Mouse (Mus musculus): ENCODE results near the gene Lca5. TPM values are rescaled to one million over a fixed set of nuclear protein-coding genes. Genes with fewer than 3 reads are reported as not detected.

The Lca5 gene
- polyA plus RNA-seq (2015; fragmentation: Nextera tagmentation; extraction: Ambion mirVana), result 9.0 and 10.9 TPM in 2 replicates

- H3K36me3 ChIP-seq (ENCODE audit: control insufficient read depth, insufficient read depth, low read length), result no peaks in the 10 kb centered on the region
- no peaks in the 10 kb centered on the region for H3K9me3 ChIP-seq (replicated peaks; ENCODE audit: control insufficient read depth, low read length)
- ATAC-seq (ENCODE audit: insufficient read depth, low FRiP score), result peak; percentile 99
- H3K9ac ChIP-seq (ENCODE audit: low read length), result peak within 1 kb of the TSS; percentile 74
- 1% methylated on average over 51 of the region's 57 CpGs for WGBS
- H3K27me3 ChIP-seq (ENCODE audit: control insufficient read depth, insufficient read depth, low read length), result no peaks in the 10 kb centered on the region
- H3K4me3 ChIP-seq (replicated peaks; ENCODE audit: low read length), result peak within 1 kb of the TSS; percentile 68
- H3K27ac ChIP-seq (ENCODE audit: low read length), result peak within 1 kb of the TSS; percentile 95
- H3K4me1 ChIP-seq (ENCODE audit: control insufficient read depth, insufficient read depth, low read length), result peaks cover 14% of the 10 kb centered on the region; the same call in 1 of the 2 replicates
- H3K4me2 ChIP-seq (ENCODE audit: low read depth, low read length), result peak within 1 kb of the TSS; percentile 66
Observed at GRCm38 (mm10) chr9:83440392-83441357, at the start of gene Lca5. TSS of gene Lca5 (minus strand) at chr9:83441127.

DNA sequence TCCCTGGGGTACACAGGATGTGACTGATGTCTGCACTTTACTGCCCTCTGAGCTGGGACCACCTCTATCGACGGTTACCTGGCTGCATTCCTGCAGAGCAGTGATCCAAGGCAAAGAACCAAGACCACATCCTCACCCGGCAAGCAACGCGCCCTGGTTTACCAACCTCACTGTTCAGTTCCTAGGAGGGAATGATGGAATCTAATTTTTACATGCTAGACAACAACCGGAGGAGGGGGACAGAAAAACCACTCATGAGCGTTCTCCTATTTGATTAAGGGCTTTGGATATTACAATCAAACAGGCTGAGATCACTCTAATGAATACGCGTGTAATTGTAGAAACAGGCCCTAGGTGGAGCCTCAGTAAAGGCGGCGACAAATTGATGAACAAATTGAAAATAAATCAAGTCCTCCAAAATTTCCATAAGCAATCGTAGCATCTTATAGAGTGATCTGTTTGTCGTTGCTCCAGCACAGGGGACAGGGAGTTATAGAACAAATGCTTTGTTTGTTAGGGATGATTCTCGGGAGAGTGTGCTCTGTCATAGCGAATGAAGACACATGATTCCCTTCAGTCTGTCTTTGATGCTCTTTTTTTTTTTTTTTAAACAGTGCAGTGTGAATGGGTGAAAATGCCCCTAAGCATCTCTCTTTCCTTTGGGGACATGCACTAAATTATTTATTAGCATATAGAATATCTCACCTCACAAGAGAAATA is 47.7 kb upstream of the Lca5 start:
- no peak for ATAC-seq (ENCODE audit: insufficient read depth, low FRiP score)
- Histone ChIP-seq H3K27me3 (ENCODE audit: control insufficient read depth, insufficient read depth, low read length) (no peaks in the 10 kb centered on the region), H3K4me3 (replicated peaks; ENCODE audit: low read length) (no peak overlapping the region), H3K9me3 (replicated peaks; ENCODE audit: control insufficient read depth, low read length) (no peaks in the 10 kb centered on the region), H3K27ac (ENCODE audit: low read length) (no peak overlapping the region), H3K9ac (ENCODE audit: low read length) (no peak overlapping the region), H3K36me3 (ENCODE audit: control insufficient read depth, insufficient read depth, low read length) (no peaks in the 10 kb centered on the region), H3K4me2 (ENCODE audit: low read depth, low read length) (peak overlapping the region; percentile 24; the same call in 1 of the 2 replicates), H3K4me1 (ENCODE audit: control insufficient read depth, insufficient read depth, low read length) (0 out of 2 replicates have a peak, but pooled peaks cover 2% of the 10 kb centered on the region)
- 40% methylated on average over 15 of the region's 15 CpGs for WGBS

DNA sequence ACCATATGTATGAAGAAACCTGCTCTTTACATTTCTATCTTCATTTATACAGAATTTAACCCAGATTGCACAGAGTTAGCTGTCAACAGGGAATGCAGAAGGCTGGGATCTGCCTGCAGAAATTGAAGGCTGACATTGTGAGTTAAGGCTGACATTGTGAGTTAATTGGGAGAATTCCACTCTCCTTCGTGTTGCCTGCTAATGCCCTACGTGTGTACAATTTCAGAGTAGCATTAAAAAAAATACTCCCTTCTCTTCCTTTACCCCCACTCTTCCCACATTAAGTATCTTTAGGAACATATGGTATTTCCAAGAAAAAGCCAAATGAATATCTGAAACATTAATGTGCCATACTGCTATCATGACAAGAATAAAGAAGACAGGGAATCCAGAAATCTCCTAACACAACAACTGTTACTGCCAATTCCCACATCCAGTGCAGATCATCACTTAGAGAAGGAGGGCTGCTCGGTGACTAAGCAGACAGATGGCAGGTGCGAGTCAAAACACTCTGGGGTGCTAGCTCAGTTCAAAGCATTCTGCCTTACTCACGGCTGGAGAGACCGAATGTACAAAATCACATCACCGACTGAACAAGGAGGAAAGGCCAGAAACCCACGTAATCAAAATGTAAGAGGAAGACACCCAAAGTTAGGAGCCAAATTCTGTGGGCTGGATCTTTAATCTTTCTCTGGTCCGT is 47.0 kb upstream of the Lca5 start:
- Histone ChIP-seq H3K27me3 (ENCODE audit: control insufficient read depth, insufficient read depth, low read length) (no peaks in the 10 kb centered on the region), H3K9me3 (replicated peaks; ENCODE audit: control insufficient read depth, low read length) (no peaks in the 10 kb centered on the region), H3K4me2 (ENCODE audit: low read depth, low read length) (no peak overlapping the region), H3K27ac (ENCODE audit: low read length) (no peak overlapping the region), H3K4me3 (replicated peaks; ENCODE audit: low read length) (no peak overlapping the region), H3K9ac (ENCODE audit: low read length) (no peak overlapping the region), H3K36me3 (ENCODE audit: control insufficient read depth, insufficient read depth, low read length) (no peaks in the 10 kb centered on the region), H3K4me1 (ENCODE audit: control insufficient read depth, insufficient read depth, low read length) (0 out of 2 replicates have a peak, but pooled peaks cover 2% of the 10 kb centered on the region)
- ATAC-seq (ENCODE audit: insufficient read depth, low FRiP score), result no peak
- WGBS, result 44% methylated on average over 9 of the region's 9 CpGs

GRCm38 (mm10) chr9:83485966-83486365 is 45.0 kb upstream of the Lca5 start:
- H3K27ac ChIP-seq (ENCODE audit: low read length), result no peak overlapping the region
- ATAC-seq (ENCODE audit: insufficient read depth, low FRiP score), result no peak
- no peaks in the 10 kb centered on the region for H3K9me3 ChIP-seq (replicated peaks; ENCODE audit: control insufficient read depth, low read length)
- H3K27me3 ChIP-seq (ENCODE audit: control insufficient read depth, insufficient read depth, low read length), result no peaks in the 10 kb centered on the region
- no peak overlapping the region for H3K9ac ChIP-seq (ENCODE audit: low read length)
- no peaks in the 10 kb centered on the region for H3K36me3 ChIP-seq (ENCODE audit: control insufficient read depth, insufficient read depth, low read length)
- 89% methylated on average over 3 of the region's 3 CpGs for WGBS
- H3K4me2 ChIP-seq (ENCODE audit: low read depth, low read length), result no peak overlapping the region
- 0 out of 2 replicates have a peak, but pooled peaks cover 2% of the 10 kb centered on the region for H3K4me1 ChIP-seq (ENCODE audit: control insufficient read depth, insufficient read depth, low read length)
- no peak overlapping the region for H3K4me3 ChIP-seq (replicated peaks; ENCODE audit: low read length)

GRCm38 (mm10) chr9:83485357-83485756 is 44.4 kb upstream of the Lca5 start:
- Histone ChIP-seq H3K9ac (ENCODE audit: low read length) (no peak overlapping the region), H3K27me3 (ENCODE audit: control insufficient read depth, insufficient read depth, low read length) (no peaks in the 10 kb centered on the region), H3K9me3 (replicated peaks; ENCODE audit: control insufficient read depth, low read length) (no peaks in the 10 kb centered on the region)

GRCm38 (mm10) chr9:83483419-83483818 is 42.5 kb upstream of the Lca5 start:
- H3K27me3 ChIP-seq (ENCODE audit: control insufficient read depth, insufficient read depth, low read length), result no peaks in the 10 kb centered on the region
- H3K27ac ChIP-seq (ENCODE audit: low read length), result no peak overlapping the region
- H3K4me1 ChIP-seq (ENCODE audit: control insufficient read depth, insufficient read depth, low read length), result 0 out of 2 replicates have a peak, but pooled peaks cover under 1% of the 10 kb centered on the region
- no peaks in the 10 kb centered on the region for H3K36me3 ChIP-seq (ENCODE audit: control insufficient read depth, insufficient read depth, low read length)
- H3K4me3 ChIP-seq (replicated peaks; ENCODE audit: low read length), result no peak overlapping the region
- H3K4me2 ChIP-seq (ENCODE audit: low read depth, low read length), result no peak overlapping the region
- H3K9ac ChIP-seq (ENCODE audit: low read length), result no peak overlapping the region
- ATAC-seq (ENCODE audit: insufficient read depth, low FRiP score), result no peak
- WGBS, result 82% methylated on average over 4 of the region's 4 CpGs
- no peaks in the 10 kb centered on the region for H3K9me3 ChIP-seq (replicated peaks; ENCODE audit: control insufficient read depth, low read length)

More at GRCm38 (mm10) chr9:83485357-83485756, 44.4 kb upstream of the Lca5 start:
- Histone ChIP-seq H3K4me2 (ENCODE audit: low read depth, low read length) (no peak overlapping the region), H3K36me3 (ENCODE audit: control insufficient read depth, insufficient read depth, low read length) (no peaks in the 10 kb centered on the region), H3K4me3 (replicated peaks; ENCODE audit: low read length) (no peak overlapping the region), H3K27ac (ENCODE audit: low read length) (no peak overlapping the region), H3K4me1 (ENCODE audit: control insufficient read depth, insufficient read depth, low read length) (0 out of 2 replicates have a peak, but pooled peaks cover 2% of the 10 kb centered on the region)
- WGBS, result 94% methylated on average over 1 of the region's 1 CpGs
- ATAC-seq (ENCODE audit: insufficient read depth, low FRiP score), result no peak

GRCm38 (mm10) chr9:83482176-83482949 is 41.4 kb upstream of the Lca5 start:
- Histone ChIP-seq H3K27ac (ENCODE audit: low read length) (no peak overlapping the region), H3K27me3 (ENCODE audit: control insufficient read depth, insufficient read depth, low read length) (no peaks in the 10 kb centered on the region), H3K9ac (ENCODE audit: low read length) (no peak overlapping the region), H3K4me1 (ENCODE audit: control insufficient read depth, insufficient read depth, low read length) (no peaks in the 10 kb centered on the region), H3K36me3 (ENCODE audit: control insufficient read depth, insufficient read depth, low read length) (no peaks in the 10 kb centered on the region), H3K4me3 (replicated peaks; ENCODE audit: low read length) (no peak overlapping the region), H3K4me2 (ENCODE audit: low read depth, low read length) (no peak overlapping the region), H3K9me3 (replicated peaks; ENCODE audit: control insufficient read depth, low read length) (no peaks in the 10 kb centered on the region)
- WGBS, result 86% methylated on average over 4 of the region's 4 CpGs
- ATAC-seq (ENCODE audit: insufficient read depth, low FRiP score), result no peak

- Histone ChIP-seq H3K27ac (ENCODE audit: low read length) (no peak overlapping the region), H3K9me3 (replicated peaks; ENCODE audit: control insufficient read depth, low read length) (no peaks in the 10 kb centered on the region), H3K27me3 (ENCODE audit: control insufficient read depth, insufficient read depth, low read length) (no peaks in the 10 kb centered on the region), H3K36me3 (ENCODE audit: control insufficient read depth, insufficient read depth, low read length) (no peaks in the 10 kb centered on the region), H3K4me2 (ENCODE audit: low read depth, low read length) (no peak overlapping the region), H3K4me3 (replicated peaks; ENCODE audit: low read length) (no peak overlapping the region), H3K9ac (ENCODE audit: low read length) (no peak overlapping the region), H3K4me1 (ENCODE audit: control insufficient read depth, insufficient read depth, low read length) (no peaks in the 10 kb centered on the region)
- WGBS, result 63% methylated on average over 2 of the region's 2 CpGs
- no peak for ATAC-seq (ENCODE audit: insufficient read depth, low FRiP score)
Observed at GRCm38 (mm10) chr9:83469871-83470270, 28.9 kb upstream of the Lca5 start.

Measured in stomach, embryonic 16.5 days (tissue).